Mouse (Mus musculus): ENCODE results near the gene Ankrd44.

Ankrd44 gene

GRCm38 (mm10) chr1:54759841-54760240 is 166.3 kb downstream of the Ankrd44 start:
- DNase-seq (ENCODE audit: low read depth, low spot score): no peak

- DNase-seq (ENCODE audit: low read depth, low spot score): no peak
These were observed 168.9 kb downstream of the Ankrd44 start for GRCm38 (mm10) chr1:54757291-54757690.

GRCm38 (mm10) chr1:54755690-54756365 is 170.4 kb downstream of the Ankrd44 start:
- DNase-seq (ENCODE audit: low read depth, low spot score): no peak

- DNase-seq (ENCODE audit: low read depth, low spot score): no peak
These were observed 176.2 kb downstream of the Ankrd44 start for GRCm38 (mm10) chr1:54749961-54750360.

- DNase-seq (ENCODE audit: low read depth, low spot score): no peak
These were observed 176.7 kb downstream of the Ankrd44 start for GRCm38 (mm10) chr1:54749516-54749915.

- DNase-seq (ENCODE audit: low read depth, low spot score): no peak
These were observed 178.3 kb downstream of the Ankrd44 start for GRCm38 (mm10) chr1:54747785-54748420.

GRCm38 (mm10) chr1:54745666-54746065 is 180.5 kb downstream of the Ankrd44 start:
- DNase-seq (ENCODE audit: low read depth, low spot score): no peak

GRCm38 (mm10) chr1:54744171-54744570 is 182.0 kb downstream of the Ankrd44 start:
- no peak for DNase-seq (ENCODE audit: low read depth, low spot score)

GRCm38 (mm10) chr1:54743072-54743471 is 183.1 kb downstream of the Ankrd44 start:
- DNase-seq (ENCODE audit: low read depth, low spot score): no peak

GRCm38 (mm10) chr1:54740936-54741335 is 185.3 kb downstream of the Ankrd44 start:
- no peak for DNase-seq (ENCODE audit: low read depth, low spot score)

- DNase-seq (ENCODE audit: low read depth, low spot score): no peak
These were observed 188.7 kb downstream of the Ankrd44 start for GRCm38 (mm10) chr1:54737472-54737871.

GRCm38 (mm10) chr1:54734917-54735664 is 191.1 kb downstream of the Ankrd44 start:
- DNase-seq (ENCODE audit: low read depth, low spot score): no peak

GRCm38 (mm10) chr1:54729316-54729715 is 196.9 kb downstream of the Ankrd44 start:
- DNase-seq (ENCODE audit: low read depth, low spot score): no peak

GRCm38 (mm10) chr1:54726555-54726954 is 199.6 kb downstream of the Ankrd44 start:
- DNase-seq (ENCODE audit: low read depth, low spot score): no peak

- DNase-seq (ENCODE audit: low read depth, low spot score): no peak
These were observed 209.3 kb downstream of the Ankrd44 start for GRCm38 (mm10) chr1:54716921-54717320.

GRCm38 (mm10) chr1:54715061-54715760 is 211.0 kb downstream of the Ankrd44 start:
- DNase-seq (ENCODE audit: low read depth, low spot score): no peak

- no peak for DNase-seq (ENCODE audit: low read depth, low spot score)
These were observed 212.7 kb downstream of the Ankrd44 start for GRCm38 (mm10) chr1:54713231-54714173.

GRCm38 (mm10) chr1:54711568-54711967 is 214.6 kb downstream of the Ankrd44 start:
- DNase-seq (ENCODE audit: low read depth, low spot score): no peak

GRCm38 (mm10) chr1:54710550-54710949 is 215.6 kb downstream of the Ankrd44 start:
- DNase-seq (ENCODE audit: low read depth, low spot score): no peak

- no peak for DNase-seq (ENCODE audit: low read depth, low spot score)
These were observed 218.2 kb downstream of the Ankrd44 start for GRCm38 (mm10) chr1:54707888-54708565.

Data from retina, postnatal 7 days (tissue).